Mouse (Mus musculus) monocyte, adult 2 months (primary cell): ENCODE results near the gene Rsph1.
"Not testable (repeated sequence)": the region's sequence is repeated elsewhere in the genome, so short reads cannot be mapped to it uniquely, and the experiment has no call there.

Source experiments
- DNase-seq, 2 experiments: peaks; one replicate each; pipeline ENCODE4 v3.0.0; 2022; ENCODE audit warnings: low spot score in 2 of 2, low read depth in 1 of 2

The Rsph1 gene

DNA sequence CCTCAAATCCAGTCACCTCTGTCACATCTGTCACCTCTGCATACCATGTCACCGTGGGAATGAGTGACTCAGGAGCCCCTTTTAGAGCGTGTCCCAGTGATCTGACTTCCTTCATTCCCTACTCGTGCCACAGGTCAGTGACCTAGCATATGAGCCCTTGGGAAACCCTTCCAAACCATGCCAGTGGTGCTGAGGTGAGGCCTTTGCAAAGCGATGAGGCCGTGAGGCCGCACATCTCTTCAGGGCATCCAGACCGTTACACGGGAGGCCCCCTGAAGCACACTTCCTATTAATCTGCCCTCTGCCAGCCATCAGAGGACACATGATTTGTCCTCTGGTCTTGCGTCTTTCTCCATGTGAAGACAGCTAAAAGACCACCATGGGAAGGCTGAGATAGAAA lies 2.4 kb upstream of the Rsph1 start:
- no peak for DNase-seq

DNA sequence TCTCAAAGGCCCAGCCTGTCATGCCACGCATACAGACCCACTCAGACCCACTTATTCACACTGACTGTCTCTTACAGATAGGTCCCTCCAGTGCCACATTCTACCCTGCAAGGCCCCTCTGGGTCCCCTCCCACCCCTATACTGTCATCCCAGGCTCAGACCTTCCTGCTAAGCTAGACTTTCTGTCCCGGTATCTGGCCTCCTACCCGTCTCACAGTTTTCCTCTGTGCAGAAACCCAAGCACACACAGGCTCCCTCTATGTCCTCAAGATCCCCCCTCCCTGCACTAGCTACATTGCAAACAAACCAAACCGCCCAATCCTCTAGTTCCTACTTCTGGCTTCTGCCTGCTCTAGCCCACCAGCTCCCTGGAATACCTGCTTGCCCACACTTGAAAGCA lies 748 bp upstream of the Rsph1 start:
- DNase-seq, result no peak

DNA sequence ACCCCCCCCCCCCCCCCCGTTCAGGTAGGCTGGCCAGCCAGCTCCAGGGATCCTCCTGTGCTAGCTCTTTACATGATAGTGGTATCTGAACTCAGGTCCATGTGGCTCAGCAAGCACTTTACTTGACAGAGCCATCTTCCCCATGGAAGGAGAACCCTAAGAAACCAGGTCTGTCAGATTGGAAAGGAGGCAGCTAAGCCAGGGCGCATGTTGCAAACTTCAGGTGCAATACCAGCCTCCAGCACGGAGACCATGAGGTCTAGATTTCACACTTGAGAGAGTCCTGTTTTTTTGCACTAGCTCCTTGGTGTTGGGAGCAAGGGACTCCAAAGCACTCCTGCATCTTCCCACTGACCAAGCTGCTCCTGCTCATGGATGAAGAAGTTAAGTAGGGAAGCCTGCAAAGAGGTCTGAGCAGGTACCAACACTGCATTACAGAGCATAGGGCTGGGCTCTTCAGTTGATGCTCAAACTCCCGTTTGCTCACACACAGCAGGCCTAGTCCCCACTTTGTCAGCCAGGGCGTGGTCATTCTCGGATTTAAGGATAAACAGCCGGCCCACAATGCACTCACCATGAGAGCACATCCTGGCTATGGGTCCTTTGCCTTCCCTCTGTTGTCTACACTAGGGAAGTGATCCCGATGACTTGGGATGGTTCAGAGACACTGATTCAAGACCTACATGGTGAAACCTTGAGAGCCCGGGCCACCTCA lies 819 bp downstream of the Rsph1 start:
- DNase-seq, result no peak

DNA sequence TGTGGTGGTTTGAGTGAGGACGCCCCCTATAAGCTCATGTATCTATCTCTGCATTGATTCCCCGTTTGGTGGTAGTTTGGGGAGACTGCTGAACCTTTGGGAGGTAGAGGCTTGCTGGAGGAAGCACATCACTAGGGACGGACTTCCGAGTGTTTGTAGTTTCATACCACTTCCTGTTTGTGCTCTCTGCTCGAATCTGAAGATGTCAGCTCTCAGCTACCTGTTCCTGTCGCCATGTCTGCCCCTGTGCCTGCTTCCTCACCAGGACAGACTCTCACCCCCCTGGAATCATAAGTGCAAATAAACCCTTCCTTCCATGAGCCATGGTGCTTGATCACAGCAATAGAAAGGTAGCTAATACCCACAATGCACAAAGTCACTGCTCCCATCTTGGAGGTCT lies 2.0 kb downstream of the Rsph1 start:
- DNase-seq, result no peak

DNA sequence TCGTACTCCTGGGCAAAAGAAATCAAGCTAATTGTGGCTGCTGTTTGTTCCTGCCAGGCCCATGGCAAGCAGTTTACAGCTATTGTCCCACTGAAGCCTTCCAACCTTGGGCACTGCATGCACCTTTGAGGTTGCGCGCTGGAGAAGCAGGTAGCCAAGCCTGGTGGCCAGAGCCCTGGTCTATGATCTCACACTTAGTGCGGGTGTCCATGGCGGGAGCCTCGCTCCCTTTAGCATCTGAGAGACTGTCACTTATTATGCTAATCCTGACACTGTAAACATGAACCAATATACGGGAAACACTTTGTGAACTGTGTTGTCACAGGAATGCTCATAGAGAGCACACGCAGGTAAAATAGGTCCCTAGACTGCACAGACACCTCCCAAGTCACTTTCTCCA lies 3.6 kb downstream of the Rsph1 start:
- DNase-seq, result no peak

DNA sequence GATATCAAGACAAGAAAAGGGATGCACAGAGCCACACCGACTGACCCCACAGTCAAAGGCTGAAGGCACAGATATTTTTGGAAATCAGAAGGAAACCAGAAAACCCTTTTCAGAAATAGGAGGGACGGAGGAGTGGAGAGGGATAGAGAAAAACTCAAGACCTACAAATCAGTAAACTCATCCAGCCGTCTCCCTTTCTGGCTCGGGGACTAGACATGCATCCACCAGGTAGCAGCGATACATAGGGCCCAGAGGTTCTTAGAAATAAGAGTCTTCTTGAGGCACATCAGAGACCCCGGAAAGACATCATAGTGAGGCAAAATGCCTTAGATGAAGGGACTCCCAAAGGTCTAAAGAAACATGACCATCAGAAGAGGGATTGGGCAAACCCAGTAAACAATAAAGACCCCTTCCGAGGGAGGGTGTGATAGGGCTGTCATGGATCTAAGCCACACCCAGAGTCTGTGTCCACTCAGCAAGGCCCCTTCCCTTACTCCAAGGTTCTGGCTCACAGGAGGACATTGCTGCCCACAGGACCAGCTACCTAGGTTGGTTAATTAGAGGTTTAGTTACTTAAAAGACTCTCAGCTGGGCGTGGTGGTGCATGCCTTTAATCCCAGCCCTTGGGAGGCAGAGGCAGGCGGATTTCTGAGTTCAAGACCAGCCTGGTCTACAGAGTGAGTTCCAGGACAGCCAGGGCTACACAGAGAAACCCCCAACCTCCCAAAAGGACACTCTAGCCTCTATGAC lies 4.6 kb downstream of the Rsph1 start:
- DNase-seq, result no peak

DNA sequence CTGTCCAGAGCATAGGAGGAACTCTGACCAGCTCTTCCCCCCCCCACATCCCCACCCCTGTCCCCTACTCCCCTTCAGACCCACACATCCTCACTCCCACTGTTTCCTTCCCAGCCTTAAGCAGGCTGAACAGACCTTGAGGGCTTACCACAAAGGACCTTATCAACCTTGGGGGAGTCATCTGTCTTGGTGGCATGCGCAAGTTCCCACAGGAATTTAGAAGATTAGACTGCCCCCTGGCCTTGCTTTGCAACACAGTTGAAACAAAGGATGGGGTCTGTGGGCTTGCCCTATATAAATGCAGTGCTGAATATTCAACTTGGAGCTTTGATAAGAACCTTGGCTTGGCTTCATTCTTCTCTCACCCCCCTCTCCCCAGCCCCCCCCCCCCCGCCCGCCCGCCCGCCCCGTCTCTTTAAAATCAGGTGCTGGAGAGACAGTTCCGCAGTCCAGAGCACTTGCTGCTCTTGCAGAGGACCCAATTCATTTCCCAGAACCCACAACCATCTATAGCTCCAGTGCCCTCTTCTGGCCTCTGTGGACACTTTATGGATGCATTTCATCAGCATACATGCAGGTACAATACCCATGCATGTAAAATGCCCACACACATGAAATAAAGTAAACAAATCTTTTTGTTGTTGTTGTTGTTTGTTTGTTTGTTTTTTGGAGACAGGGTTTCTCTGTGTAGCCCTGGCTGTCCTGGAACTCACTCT lies 5.9 kb downstream of the Rsph1 start:
- DNase-seq, result no peak

DNA sequence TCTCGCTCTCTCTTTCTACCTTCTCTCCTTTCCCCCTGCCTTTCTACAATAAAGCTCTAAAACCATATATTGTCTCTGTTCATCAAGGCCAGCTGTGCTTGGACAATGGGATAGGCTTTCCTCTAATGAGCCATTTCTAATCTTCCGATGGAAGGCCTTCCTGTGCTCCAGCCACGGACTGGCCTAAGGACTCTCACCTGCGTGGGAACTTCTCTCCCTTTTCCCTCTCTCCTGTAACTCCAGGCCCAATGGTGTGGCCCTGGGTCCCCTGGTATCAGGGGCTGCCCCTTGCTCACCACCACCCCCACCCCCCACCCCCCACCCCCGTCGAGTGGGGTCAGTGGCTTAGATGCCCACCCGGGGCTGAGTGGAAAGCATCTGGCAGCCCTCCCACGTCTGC lies 6.4 kb downstream of the Rsph1 start:
- DNase-seq, result not testable (repeated sequence)

DNA sequence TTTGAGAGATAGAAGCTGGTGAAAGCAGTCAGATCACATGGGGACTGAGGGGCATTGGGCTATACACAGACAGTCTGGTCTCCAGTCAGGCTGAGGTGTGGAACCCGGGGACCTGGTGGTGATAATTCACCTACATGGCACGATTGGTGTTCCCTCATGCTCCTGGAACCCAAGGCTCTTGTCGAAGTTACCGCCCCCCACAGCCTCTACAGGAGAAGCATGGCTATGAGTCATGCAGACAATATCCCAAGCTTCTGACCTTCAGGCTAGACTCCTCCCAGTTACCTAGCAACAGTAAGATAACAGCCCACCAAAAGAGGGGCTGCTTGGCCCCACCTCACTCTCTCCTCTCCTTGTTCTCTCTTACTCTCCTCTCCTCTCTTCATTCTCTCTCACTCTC lies 6.9 kb downstream of the Rsph1 start:
- DNase-seq, result no peak

DNA sequence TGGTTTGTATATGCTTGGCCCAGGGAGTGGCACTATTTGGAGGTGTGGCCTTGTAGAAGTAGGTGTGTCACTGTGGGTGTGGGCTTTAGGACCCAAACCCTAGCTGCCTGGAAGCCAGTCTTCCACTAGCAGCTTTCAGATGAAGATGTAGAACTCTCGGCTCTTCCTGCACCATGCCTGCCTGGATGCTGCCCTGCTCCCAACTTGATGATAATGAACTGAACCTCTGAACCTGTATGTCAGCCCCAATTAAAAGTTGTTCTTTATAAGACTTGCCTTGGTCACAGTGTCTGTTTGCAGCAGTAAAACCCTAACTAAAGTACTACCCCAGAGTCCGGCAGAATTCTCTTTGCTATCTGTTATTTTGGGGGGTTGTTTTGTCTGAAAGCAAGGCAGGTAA lies 7.4 kb downstream of the Rsph1 start:
- no peak for DNase-seq

DNA sequence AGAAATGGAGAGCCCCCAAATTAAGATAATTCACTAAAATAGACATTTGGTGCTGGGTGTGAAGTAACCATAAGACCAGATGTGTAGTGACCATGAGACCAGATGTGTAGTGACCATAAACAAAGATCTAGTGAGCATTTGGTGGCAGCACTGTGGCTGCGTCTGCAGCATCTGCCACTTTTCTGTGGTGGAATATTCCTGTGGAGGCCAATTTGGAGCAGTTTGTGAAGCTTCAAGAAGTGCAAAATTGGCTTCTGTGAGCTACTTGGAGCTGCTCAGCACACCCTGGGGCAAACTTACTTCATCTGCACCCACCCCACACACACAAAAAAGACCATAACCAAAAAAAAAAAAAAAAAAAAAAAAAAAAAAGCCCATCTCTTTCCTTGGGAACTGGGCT lies 9.2 kb downstream of the Rsph1 start:
- DNase-seq, result no peak

DNA sequence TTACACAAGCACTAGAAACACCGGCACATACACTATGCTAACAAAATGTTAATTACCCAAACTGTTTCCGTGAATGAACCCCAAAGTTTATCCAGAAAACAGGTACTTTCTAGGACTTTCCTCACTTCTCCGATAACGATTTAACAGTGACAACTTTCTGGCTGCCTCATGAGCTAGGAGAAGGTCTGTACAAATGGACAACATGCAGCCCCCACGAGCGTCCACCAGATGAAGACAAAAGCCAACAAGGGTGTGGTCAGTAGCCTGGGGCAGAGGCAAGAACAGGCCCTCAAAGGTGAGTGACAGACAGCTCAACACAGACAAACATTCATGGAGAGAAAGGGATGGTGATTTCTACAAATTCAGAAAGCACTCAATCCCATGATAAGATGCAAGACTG lies 9.6 kb downstream of the Rsph1 start:
- no peak for DNase-seq

DNA sequence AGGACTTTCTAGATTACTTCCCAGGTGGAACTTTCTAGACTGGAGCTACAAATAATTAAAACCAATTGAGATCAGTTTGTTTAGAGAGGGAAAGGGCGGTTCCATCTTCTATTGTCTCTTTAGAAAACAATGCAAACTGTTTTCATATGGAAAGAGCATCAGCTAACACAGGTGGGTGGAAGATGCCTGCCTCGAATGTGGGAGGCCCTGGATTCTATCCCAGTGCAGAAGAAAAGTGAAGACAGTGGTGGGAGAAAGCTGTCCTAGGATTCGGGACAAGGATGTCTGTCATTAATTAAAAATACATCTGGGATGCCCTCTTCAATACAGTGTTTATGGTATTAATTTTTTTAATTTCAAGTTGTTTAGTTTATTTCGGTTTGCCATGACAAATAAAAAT lies 10.0 kb downstream of the Rsph1 start:
- no peak for DNase-seq

DNA sequence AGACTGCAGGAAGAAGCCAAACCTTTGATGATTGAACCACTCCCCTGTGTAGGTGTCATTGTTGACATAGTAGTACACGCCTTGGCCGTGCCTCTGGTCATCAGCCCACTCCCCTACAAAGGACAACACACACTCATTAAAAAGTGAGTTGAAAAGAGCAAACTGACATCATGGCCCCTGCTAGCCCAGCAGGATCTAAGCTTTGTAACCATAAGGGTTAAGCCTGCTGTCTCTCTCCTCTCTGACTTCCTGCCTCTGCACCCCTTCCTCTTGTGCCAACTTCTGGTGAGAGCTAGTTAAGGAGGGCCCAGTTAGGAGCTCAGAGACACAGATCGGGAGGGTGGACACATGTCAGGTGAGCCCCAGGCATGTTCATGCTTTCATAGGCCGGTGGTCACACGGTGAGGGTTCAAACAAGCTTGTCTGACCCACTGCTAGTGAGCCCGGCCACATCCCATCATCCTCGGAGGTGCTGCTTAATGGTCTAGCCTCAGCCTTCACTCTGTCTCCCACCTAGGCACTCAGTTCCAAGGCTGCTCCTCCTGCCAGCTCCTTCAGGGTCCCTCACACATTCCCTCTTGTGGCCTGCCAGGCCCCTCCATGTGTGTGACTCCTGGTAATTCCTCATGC lies 10.7 kb downstream of the Rsph1 start:
- no peak for DNase-seq

DNA sequence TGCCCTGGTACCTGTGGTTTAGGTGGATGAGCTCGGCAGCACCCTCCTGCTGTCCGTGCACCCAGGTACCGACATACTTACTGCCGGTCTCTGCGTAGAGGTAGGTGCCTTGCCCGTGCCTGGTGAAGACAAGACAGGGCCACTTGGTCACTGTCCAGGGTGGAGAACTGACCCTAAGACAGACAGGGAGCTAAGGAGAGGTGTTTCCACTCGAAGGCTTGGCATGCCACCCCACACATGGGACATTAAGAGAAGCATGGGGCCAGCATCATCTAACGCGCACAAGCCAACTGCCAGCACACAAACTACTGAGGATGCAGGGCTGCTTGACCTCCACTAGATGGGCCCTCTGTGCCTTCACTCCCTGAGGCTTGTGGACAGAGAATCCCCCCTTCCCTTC lies 11.4 kb downstream of the Rsph1 start:
- DNase-seq, result no peak

DNA sequence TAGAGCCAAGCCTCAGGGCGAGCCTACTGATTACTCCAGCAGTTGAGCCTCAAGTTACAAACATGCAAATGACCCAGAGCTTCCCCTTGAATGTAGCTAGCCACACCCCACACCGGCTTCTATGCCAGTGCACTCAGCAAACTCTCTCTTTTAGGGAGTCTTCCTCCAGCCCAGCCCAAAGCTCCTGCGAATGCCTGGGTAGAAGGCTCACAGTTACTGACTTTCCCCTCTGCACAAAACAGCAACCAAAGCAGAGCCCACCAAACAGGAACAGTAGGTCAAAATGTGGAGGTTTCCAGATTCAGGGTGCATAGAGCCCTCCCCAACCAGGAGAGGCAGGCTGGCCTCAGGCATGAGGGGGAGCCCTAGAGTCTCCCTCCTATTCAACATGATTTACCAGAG lies 12.0 kb downstream of the Rsph1 start:
- DNase-seq, result no peak

DNA sequence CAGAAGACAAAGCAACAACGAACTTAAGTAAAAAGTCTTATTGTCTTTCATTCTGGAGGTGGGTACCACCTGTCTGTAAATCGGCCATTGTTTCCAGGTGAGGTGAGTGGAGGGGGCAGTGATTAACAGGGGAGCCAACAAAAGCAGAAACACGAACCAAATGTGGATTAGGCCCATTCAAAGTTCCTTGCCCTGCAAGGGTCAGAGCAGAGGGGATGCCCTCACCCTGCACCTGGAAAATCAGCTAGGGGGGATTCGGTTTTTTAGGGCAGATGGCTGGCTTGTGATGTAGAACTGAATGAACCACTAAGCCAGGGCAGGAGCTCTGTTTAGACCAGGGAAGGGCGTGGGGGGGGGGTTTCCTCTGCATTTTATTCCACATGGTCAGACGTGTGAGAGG lies 12.8 kb downstream of the Rsph1 start:
- no peak for DNase-seq

DNA sequence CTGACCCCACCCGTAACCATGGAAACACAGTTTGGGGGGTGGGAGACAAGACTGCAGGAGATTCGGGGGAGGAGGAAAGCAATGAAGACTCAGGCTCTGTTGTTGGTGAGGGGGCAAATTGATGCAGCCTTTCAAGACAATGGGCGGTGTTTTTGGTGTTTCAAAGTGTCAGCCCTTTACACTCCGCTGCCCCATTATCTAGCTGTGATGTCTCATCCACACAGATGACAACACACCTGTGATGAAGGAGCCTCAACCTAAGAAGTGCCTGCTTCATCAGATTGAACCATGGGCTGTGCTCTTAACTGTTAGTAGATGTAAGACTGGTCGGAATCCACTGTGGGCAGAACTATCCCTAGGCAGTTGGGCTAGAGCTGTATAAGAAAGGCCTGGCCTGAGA lies 13.4 kb downstream of the Rsph1 start:
- DNase-seq, result no peak

DNA sequence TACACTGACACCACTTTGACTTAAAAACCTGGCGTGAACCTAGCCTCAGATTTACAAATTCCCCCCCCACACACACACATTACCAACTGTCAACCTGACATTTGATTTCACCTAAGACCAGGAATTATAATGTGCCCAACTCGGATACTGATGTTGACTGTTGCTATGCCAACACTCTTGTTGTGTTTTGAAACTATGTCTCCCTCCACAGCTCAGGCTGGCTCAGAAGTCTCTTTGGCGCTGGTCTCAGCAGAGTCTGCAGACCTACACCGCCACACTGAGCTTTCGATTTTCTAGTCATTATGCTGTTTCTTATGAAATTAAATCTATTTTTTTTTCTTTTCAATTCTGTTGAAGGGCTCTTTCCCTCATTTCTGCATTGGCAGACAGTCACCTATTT lies 14.5 kb downstream of the Rsph1 start:
- DNase-seq, result no peak

DNA sequence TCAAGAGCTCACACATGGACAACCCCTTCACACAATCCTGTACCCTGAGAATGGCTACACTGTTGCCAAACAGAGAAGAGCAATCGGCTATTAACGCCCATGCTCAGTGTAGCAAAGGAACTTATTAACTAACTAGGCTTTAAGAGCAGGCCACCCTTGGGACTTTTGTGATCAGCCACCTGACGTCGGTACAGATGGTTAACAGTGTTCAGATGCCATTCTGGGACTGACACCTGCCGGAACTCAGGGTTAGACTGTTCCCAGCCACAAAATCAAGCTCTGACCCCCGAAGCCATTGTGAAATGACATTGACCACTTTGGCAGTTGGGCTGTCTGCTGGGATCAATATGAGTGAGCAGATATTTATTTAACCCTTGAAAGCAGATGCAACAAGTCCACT lies 15.8 kb downstream of the Rsph1 start:
- no peak for DNase-seq

DNA sequence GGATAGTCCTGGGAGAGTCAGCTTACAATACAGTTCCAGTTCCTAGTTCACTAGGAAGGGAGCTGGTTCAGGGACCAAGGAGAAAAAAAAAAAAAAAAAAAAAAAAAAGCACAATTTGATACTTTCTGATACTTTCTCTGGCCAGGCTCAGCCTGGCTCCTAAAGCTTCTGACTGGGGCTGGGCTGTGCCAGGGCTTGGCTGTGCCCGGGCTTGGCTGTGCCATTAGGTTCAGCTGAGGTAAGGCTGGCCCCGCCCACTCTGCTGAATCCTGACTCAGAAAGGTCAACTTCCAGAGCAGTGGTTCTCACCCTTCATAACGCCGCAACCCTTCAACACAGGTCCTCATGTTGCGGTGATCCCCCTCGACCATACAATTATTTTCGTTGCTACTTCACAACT lies 16.8 kb downstream of the Rsph1 start:
- no peak for DNase-seq

DNA sequence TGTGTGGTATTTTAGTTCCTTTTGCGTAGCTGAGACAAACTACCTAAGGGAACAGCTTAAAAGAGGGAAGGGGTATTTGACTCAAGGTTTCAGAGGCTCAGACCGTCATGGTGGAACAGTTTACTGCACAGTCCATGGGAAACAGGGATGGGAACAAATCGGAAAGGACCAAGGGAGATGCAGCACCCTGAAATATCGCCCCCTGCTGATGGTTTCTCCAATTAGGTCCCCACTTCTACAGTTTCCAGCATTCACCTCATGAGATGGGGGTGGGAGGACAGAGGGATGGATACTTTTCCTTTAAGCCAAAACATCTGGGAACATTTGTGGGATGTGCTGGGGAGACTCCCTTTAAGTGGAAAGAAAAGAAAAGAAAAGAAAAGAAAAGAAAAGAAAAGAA lies 17.4 kb downstream of the Rsph1 start:
- DNase-seq, result no peak
